Mouse (Mus musculus) CD4-positive, CD25-positive, alpha-beta regulatory T cell (primary cell): ENCODE data around the gene Gm16440. TPM values are rescaled to one million over a fixed set of nuclear protein-coding genes. Genes with fewer than 3 reads are reported as not detected.

Experiments
- polyA plus RNA-seq: library from polyadenylated mRNA; unstranded; fragments of 100-300 nt; shearing (Covaris generic); gene quantifications from one replicate; pipeline ENCODE4 v1.2.1, GENCODE M21; 2017

Gm16440 gene
- not detected for polyA plus RNA-seq

GRCm38 (mm10) chr14:6390219-6390618 lies at the start of gene Gm16440:
Gm16440 (minus strand) TSS chr14:6390319.

DNA sequence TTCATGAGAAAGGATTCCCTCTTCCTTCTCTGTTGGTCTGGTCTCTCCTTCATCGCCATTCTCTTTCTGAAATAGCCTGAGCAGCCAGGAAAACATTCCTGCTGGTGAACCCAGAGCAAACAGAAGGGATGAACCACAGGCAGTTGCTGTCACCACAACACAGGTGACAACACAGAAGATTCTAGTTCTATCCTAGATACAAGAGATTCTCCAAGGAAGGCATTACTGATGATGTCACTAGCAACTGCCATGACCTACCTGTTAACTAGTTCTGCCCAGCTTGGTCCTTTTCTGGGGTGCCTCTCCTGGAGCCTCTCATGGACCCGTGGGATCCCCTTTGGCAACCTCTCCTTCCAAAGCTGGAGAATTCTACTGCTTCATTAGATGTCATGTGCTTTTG lies 22.3 kb upstream of the Gm16440 start, which contains the start of gene Gm3591:
TSS of gene Gm3591 (minus strand) at position 101 of the 400 bp plus-strand sequence.

GRCm38 (mm10) chr14:6343578-6343977 lies 46.5 kb downstream of the Gm16440 start, which contains the start of gene Gm3618:
Gm3618 (minus strand) TSS chr14:6343678.

Other genes with a start within 250 kb of the Gm16440 start
- gene Gm21560, start 171.0 kb downstream of the Gm16440 start, polyA plus RNA-seq: not detected
- gene Gm3411, start 103.1 kb downstream of the Gm16440 start, polyA plus RNA-seq: 3.9 TPM
- not detected for gene Gm21103, start 85.5 kb downstream of the Gm16440 start, polyA plus RNA-seq
- not detected for gene Gm3618, start 46.6 kb downstream of the Gm16440 start, polyA plus RNA-seq
- gene Gm3591, start 22.2 kb upstream of the Gm16440 start, polyA plus RNA-seq: 0.79 TPM
- not detected for gene Gm3594, start 54.3 kb upstream of the Gm16440 start, polyA plus RNA-seq
- gene Gm8356, start 147.0 kb upstream of the Gm16440 start, polyA plus RNA-seq: not detected
- not detected for gene Gm3629, start 200.3 kb upstream of the Gm16440 start, polyA plus RNA-seq
- not detected for gene Gm3460, start 232.1 kb upstream of the Gm16440 start, polyA plus RNA-seq